Mouse (Mus musculus) limb, embryonic 14.5 days (tissue): ENCODE measurements around the gene 1700084M14Rik. TPM values are rescaled to one million over a fixed set of nuclear protein-coding genes. Genes with fewer than 3 reads are reported as not detected.
"Not testable (repeated sequence)": the region's sequence is repeated elsewhere in the genome, so short reads cannot be mapped to it uniquely, and the experiment has no call there.

Source experiments
- ATAC-seq: fragments of 200-750 bp; cut with Nextera tagmentation; 2 replicates; pipeline ENCODE4 v1.8.0; 2017; ENCODE audit warnings: low read depth, moderate number of reproducible peaks, moderate TSS enrichment; ENCODE audit not compliant: low FRiP score
- DNase-seq: peaks from one replicate; pipeline ENCODE4 v3.0.0-alpha.2; 2015; ENCODE audit warnings: low spot score
- H3K27ac ChIP-seq: fragments of 300-500 bp; sonication (generic); replicated peaks from 2 replicates; pipeline ENCODE4 v1.5.1; 2014; ENCODE audit warnings: low read depth, mild to moderate bottlenecking, low read length, moderate library complexity, mixed read lengths
- H3K27me3 ChIP-seq: fragments of 300-500 bp; sonication (generic); 2 replicates; pipeline ENCODE4 v1.6.1; 2014; ENCODE audit warnings: low read length, mixed read lengths; ENCODE audit not compliant: control insufficient read depth, insufficient read depth
- H3K36me3 ChIP-seq: fragments of 300-500 bp; sonication (generic); 2 replicates; pipeline ENCODE4 v1.6.1; 2014; ENCODE audit warnings: mild to moderate bottlenecking, low read length, moderate library complexity, mixed read lengths; ENCODE audit not compliant: control insufficient read depth, insufficient read depth
- H3K4me1 ChIP-seq: fragments of 300-500 bp; sonication (generic); 2 replicates; pipeline ENCODE4 v1.6.1; 2014; ENCODE audit warnings: antibody characterized with exemption, low read length, mixed read lengths; ENCODE audit not compliant: control insufficient read depth, insufficient read depth
- H3K4me2 ChIP-seq: fragments of 300-500 bp; sonication (generic); replicated peaks from 2 replicates; pipeline ENCODE4 v1.6.1; 2014; ENCODE audit warnings: low read depth, mild to moderate bottlenecking, low read length, moderate library complexity; ENCODE audit not compliant: severe bottlenecking
- H3K4me3 ChIP-seq: fragments of 300-500 bp; sonication (generic); replicated peaks from 2 replicates; pipeline ENCODE4 v1.5.1; 2014; ENCODE audit warnings: low read length
- H3K9ac ChIP-seq: fragments of 300-500 bp; sonication (generic); 2 replicates; pipeline ENCODE4 v1.6.1; 2014; ENCODE audit warnings: mild to moderate bottlenecking, low read depth, low read length, moderate library complexity; ENCODE audit not compliant: severe bottlenecking
- H3K9me3 ChIP-seq: fragments of 300-500 bp; sonication (generic); 2 replicates; pipeline ENCODE4 v1.6.1; 2016; ENCODE audit warnings: low read length; ENCODE audit not compliant: control insufficient read depth
- WGBS: fragments of 180-500 bp; shearing (Covaris S2); extraction: QIAGEN DNeasy Blood & Tissue Kit; methylation state at CpG from one replicate; pipeline ENCODE4 v1.1.7; 2014; 5-methylcytosine and 5-hydroxymethylcytosine counted together
- polyA plus RNA-seq, 2 experiments: library from polyadenylated mRNA; depleted of rRNA in 1 of 2; stranded (reverse) in 1 of 2; unstranded in 1 of 2; fragments of >200 nt; fragmentation: Nextera tagmentation in 1 of 2; extraction: Ambion mirVana in 1 of 2; gene quantifications; 2 replicates each; pipeline versions ENCODE4 v1.2.1 to v1.2.3; 2012 to 2014

The 1700084M14Rik gene
- polyA plus RNA-seq (2012; rRNA removed) (not detected in 2 replicates), polyA plus RNA-seq (2014; fragmentation: Nextera tagmentation; extraction: Ambion mirVana) (not detected in 2 replicates)

DNA sequence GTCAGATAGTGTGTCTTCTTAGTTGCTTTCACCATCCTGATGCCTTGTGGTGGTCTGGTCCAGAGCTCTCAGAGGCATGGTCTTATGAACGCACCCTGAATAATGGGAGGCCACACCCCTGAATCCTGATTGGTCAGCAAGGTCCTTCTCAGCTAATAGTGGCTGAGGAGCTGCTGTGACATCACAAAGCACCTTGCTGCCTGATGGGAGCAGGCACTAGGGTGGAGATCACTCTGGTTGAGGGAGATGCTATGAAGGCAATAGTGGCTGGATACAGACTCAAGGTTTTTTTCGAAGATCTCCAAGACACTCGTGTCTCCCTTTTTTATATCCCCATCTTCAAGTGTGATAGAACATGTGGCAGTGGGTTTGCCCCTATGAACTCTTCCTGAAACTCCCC is at the start of gene 1700084M14Rik:
Gene 1700084M14Rik, minus strand, starts transcription at position 101 of the 400 bp plus-strand sequence.
- 78% methylated on average over 3 of the region's 3 CpGs for WGBS
- not testable (repeated sequence) for H3K36me3 ChIP-seq

More for the DNA sequence above, at the start of gene 1700084M14Rik:
- not testable (repeated sequence) for H3K27me3 ChIP-seq, H3K4me1 ChIP-seq, DNase-seq, H3K4me2 ChIP-seq, H3K27ac ChIP-seq, H3K9me3 ChIP-seq, ATAC-seq, H3K9ac ChIP-seq, H3K4me3 ChIP-seq

Other genes with a start within 250 kb of the 1700084M14Rik start
- not detected in 2 replicates for gene Mageb2, start 244.2 kb downstream of the 1700084M14Rik start, polyA plus RNA-seq (2012; rRNA removed)
- gene Mageb2, start 244.2 kb downstream of the 1700084M14Rik start, polyA plus RNA-seq (2014; fragmentation: Nextera tagmentation; extraction: Ambion mirVana), result not detected in 2 replicates
- gene Gm5072, start 183.4 kb downstream of the 1700084M14Rik start, polyA plus RNA-seq (2012; rRNA removed), result not detected in 2 replicates
- not detected in 2 replicates for gene Gm5072, start 183.4 kb downstream of the 1700084M14Rik start, polyA plus RNA-seq (2014; fragmentation: Nextera tagmentation; extraction: Ambion mirVana)
- not detected in 2 replicates for gene Gm8914, start 95.8 kb downstream of the 1700084M14Rik start, polyA plus RNA-seq (2012; rRNA removed)
- not detected in 2 replicates for gene Gm8914, start 95.8 kb downstream of the 1700084M14Rik start, polyA plus RNA-seq (2014; fragmentation: Nextera tagmentation; extraction: Ambion mirVana)
- not detected in 2 replicates for gene Gm14781, start 56.3 kb upstream of the 1700084M14Rik start, polyA plus RNA-seq (2012; rRNA removed)
- gene Gm14781, start 56.3 kb upstream of the 1700084M14Rik start, polyA plus RNA-seq (2014; fragmentation: Nextera tagmentation; extraction: Ambion mirVana), result not detected in 2 replicates
- gene Mageb5, start 207.1 kb upstream of the 1700084M14Rik start, polyA plus RNA-seq (2012; rRNA removed), result not detected in 2 replicates
- gene Mageb5, start 207.1 kb upstream of the 1700084M14Rik start, polyA plus RNA-seq (2014; fragmentation: Nextera tagmentation; extraction: Ambion mirVana), result not detected in 2 replicates